Mouse (Mus musculus) embryonic facial prominence, embryonic 12.5 days (tissue): ENCODE measurements around the gene Gm28041. TPM values are rescaled to one million over a fixed set of nuclear protein-coding genes. Genes with fewer than 3 reads are reported as not detected.

ENCODE experiments used
- ATAC-seq: fragments of 200-750 bp; cut with Nextera tagmentation; 2 replicates; pipeline ENCODE4 v1.8.0; 2017; ENCODE audit not compliant: insufficient number of reproducible peaks, insufficient read depth, low FRiP score, low TSS enrichment
- H3K27ac ChIP-seq: fragments of 300-500 bp; sonication (generic); 2 replicates; pipeline ENCODE4 v1.5.1; 2016; ENCODE audit warnings: mild to moderate bottlenecking
- H3K27me3 ChIP-seq: fragments of 300-500 bp; sonication (generic); 2 replicates; pipeline ENCODE4 v1.6.1; 2016; ENCODE audit warnings: mild to moderate bottlenecking, moderate library complexity
- H3K36me3 ChIP-seq: fragments of 300-500 bp; sonication (generic); 2 replicates; pipeline ENCODE4 v1.6.1; 2016; ENCODE audit warnings: mild to moderate bottlenecking
- H3K4me1 ChIP-seq: fragments of 300-500 bp; sonication (generic); 2 replicates; pipeline ENCODE4 v1.6.1; 2016
- H3K4me2 ChIP-seq: fragments of 300-500 bp; sonication (generic); replicated peaks from 2 replicates; pipeline ENCODE4 v1.6.1; 2016; ENCODE audit warnings: mild to moderate bottlenecking, moderate library complexity
- H3K4me3 ChIP-seq: fragments of 300-500 bp; sonication (generic); 2 replicates; pipeline ENCODE4 v1.5.1; 2016; ENCODE audit warnings: mild to moderate bottlenecking
- H3K9ac ChIP-seq: fragments of 300-500 bp; sonication (generic); 2 replicates; pipeline ENCODE4 v1.6.1; 2016; ENCODE audit warnings: mild to moderate bottlenecking, moderate library complexity
- H3K9me3 ChIP-seq: fragments of 300-500 bp; sonication (generic); 2 replicates; pipeline ENCODE4 v1.6.1; 2016; ENCODE audit warnings: mild to moderate bottlenecking, moderate library complexity
- WGBS: fragments of 180-500 bp; shearing (Covaris S2); methylation state at CpG from one replicate; pipeline ENCODE4 v1.1.7; 2016; 5-methylcytosine and 5-hydroxymethylcytosine counted together
- polyA plus RNA-seq: library from polyadenylated mRNA; unstranded; fragments of >200 nt; fragmentation: Nextera tagmentation; extraction: Ambion mirVana; gene quantifications from 2 replicates; pipeline ENCODE4 v1.2.1, GENCODE M21; 2016

The Gm28041 gene
- polyA plus RNA-seq, 1 experiment from 2014 or later: 0.67 TPM

GRCm38 (mm10) chr13:67343422-67343821, 32.1 kb downstream of the Gm28041 start:
- whole genome bisulfite sequencing: 89% methylated on average over 2 of the region's 2 CpGs
- no peak for ATAC-seq
- H3K36me3 ChIP-seq: 0 out of 2 replicates have a peak, but pooled peaks cover 5% of the 10 kb centered on the region
- H3K27ac ChIP-seq: no peak overlapping the region
- H3K9ac ChIP-seq: no peak overlapping the region
- H3K4me3 ChIP-seq: no peak overlapping the region
- no peak overlapping the region for H3K4me2 ChIP-seq
- no peaks in the 10 kb centered on the region for H3K9me3 ChIP-seq
- H3K4me1 ChIP-seq: no peaks in the 10 kb centered on the region
- H3K27me3 ChIP-seq: no peaks in the 10 kb centered on the region

DNA sequence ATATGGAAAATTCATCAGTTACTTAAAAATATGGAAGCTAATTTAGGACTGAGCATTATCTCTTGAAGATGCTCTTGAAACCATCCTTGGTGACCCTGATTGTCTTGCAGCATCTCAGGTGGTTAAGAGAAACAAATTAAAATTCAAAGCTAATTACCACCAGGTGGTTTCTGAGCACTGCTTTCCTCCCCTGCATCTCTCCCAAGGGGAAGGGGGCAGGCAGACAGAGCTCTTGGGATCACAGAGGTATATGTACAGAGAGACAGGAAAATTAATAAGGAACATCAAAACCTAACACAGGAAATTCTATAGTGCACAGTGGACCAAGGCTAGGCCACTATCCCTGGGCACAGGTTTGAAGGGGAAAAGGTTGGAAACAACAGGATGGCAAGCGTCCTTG, 42.7 kb downstream of the Gm28041 start:
- 0 out of 2 replicates have a peak overlapping the region, but pooled peaks have one; percentile 41 for H3K27ac ChIP-seq
- ATAC-seq: no peak
- WGBS: 59% methylated on average over 1 of the region's 1 CpGs
- no peaks in the 10 kb centered on the region for H3K36me3 ChIP-seq
- peak overlapping the region; percentile 56 for H3K4me3 ChIP-seq
- peak overlapping the region; percentile 68 for H3K4me2 ChIP-seq
- no peaks in the 10 kb centered on the region for H3K27me3 ChIP-seq
- peak overlapping the region; percentile 61; the same call in 1 of the 2 replicates for H3K9ac ChIP-seq
- H3K4me1 ChIP-seq: no peaks in the 10 kb centered on the region
- no peaks in the 10 kb centered on the region for H3K9me3 ChIP-seq

DNA sequence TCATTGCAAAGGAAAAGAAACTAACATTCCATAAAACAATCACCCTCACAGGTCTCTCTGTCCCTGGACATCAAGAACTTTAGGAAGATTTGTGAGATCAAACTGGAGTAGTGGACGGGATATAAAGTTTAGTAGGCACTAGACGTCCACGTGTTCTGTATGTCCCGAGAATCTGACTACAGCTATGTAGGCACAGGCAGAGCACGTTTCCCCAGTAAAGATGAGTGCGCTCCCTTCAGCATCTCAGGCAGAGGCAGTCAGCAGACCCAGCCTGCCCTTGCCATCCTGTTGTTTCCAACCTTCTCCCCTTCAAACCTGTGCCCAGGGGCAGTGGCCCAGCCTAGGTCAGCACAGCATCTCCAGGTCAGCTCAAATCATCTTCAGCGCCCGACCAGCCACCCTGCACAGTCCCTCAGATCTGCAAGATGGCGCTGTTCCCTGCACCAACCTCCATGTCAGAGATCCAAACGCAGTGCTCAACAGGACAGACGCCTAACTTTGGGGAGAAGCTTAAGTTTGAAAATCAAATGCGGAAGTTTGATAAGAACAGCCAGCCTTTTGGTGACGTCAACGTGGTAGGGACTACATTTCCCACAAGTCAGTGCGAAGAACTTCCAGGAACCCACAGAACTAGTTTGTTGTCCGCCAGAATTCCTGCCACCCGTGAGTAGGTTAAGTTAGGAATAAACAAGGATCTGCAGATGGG, 43.4 kb downstream of the Gm28041 start, which contains the start of gene Zfp595:
Gene Zfp595 (minus strand): TSS at position 552 of the 706 bp plus-strand sequence.
- H3K4me2 ChIP-seq: peak within 1 kb of the TSS; percentile 68
- WGBS: 17% methylated on average over 17 of the region's 17 CpGs
- H3K4me3 ChIP-seq: peak within 1 kb of the TSS; percentile 56
- peak within 1 kb of the TSS; percentile 41; the same call in 1 of the 2 replicates for H3K27ac ChIP-seq
- no peaks in the 10 kb centered on the region for H3K9me3 ChIP-seq
- H3K36me3 ChIP-seq: no peaks in the 10 kb centered on the region
- H3K27me3 ChIP-seq: no peaks in the 10 kb centered on the region
- no peaks in the 10 kb centered on the region for H3K4me1 ChIP-seq
- peak; percentile 86 for ATAC-seq
- peak within 1 kb of the TSS; percentile 61 for H3K9ac ChIP-seq

GRCm38 (mm10) chr13:67306718-67307117, 68.8 kb downstream of the Gm28041 start:
- 33% methylated on average over 5 of the region's 5 CpGs for WGBS
- no peak overlapping the region for H3K27ac ChIP-seq

GRCm38 (mm10) chr13:67305822-67306672, 69.5 kb downstream of the Gm28041 start, which contains the start of gene Zfp457:
Gene Zfp457 (minus strand): TSS chr13:67306485.
- peak; percentile 98 for ATAC-seq
- Histone ChIP-seq H3K9me3 (no peaks in the 10 kb centered on the region), H3K9ac (peak within 1 kb of the TSS; percentile 84), H3K4me2 (peak within 1 kb of the TSS; percentile 91), H3K27ac (no peak within 1 kb of the TSS), H3K4me1 (no peaks in the 10 kb centered on the region), H3K4me3 (peak within 1 kb of the TSS; percentile 72), H3K36me3 (no peaks in the 10 kb centered on the region), H3K27me3 (no peaks in the 10 kb centered on the region)
- WGBS: 12% methylated on average over 16 of the region's 16 CpGs

More at GRCm38 (mm10) chr13:67306718-67307117, 68.8 kb downstream of the Gm28041 start:
- Histone ChIP-seq H3K4me1 (no peaks in the 10 kb centered on the region), H3K9ac (no peak overlapping the region; the same call in 1 of the 2 replicates), H3K4me3 (peak overlapping the region; percentile 72), H3K9me3 (no peaks in the 10 kb centered on the region), H3K27me3 (no peaks in the 10 kb centered on the region), H3K36me3 (no peaks in the 10 kb centered on the region), H3K4me2 (peak overlapping the region; percentile 91)
- peak; percentile 52; the same call in 1 of the 2 replicates for ATAC-seq

Other genes starting within 250 kb of the Gm28041 start
- gene Rsl1, start 202.6 kb downstream of the Gm28041 start, polyA plus RNA-seq: 6.8 and 7.8 TPM in 2 replicates
- 1.9 and 3.0 TPM in 2 replicates for gene Zfp455, start 181.2 kb downstream of the Gm28041 start, polyA plus RNA-seq
- gene Zfp458, start 97.3 kb downstream of the Gm28041 start, polyA plus RNA-seq: 1.9 and 2.4 TPM in 2 replicates
- gene Zfp457, start 69.2 kb downstream of the Gm28041 start, polyA plus RNA-seq: 0.55 and 0.87 TPM in 2 replicates
- 2.5 and 2.9 TPM in 2 replicates for gene Zfp595, start 43.2 kb downstream of the Gm28041 start, polyA plus RNA-seq
- gene Gm28044, start 15.2 kb downstream of the Gm28041 start, polyA plus RNA-seq: not detected in 2 replicates
- 0.94 and 0.96 TPM in 2 replicates for gene Zfp953, start 15.1 kb downstream of the Gm28041 start, polyA plus RNA-seq
- gene Zfp456, start 77 bp upstream of the Gm28041 start, polyA plus RNA-seq: 1.5 TPM in 2 replicates
- 4.9 and 6.6 TPM in 2 replicates for gene Zfp429, start 24.1 kb upstream of the Gm28041 start, polyA plus RNA-seq
- 1.0 and 1.1 TPM in 2 replicates for gene Zfp459, start 45.7 kb upstream of the Gm28041 start, polyA plus RNA-seq
- gene Zfp874a, start 75.9 kb upstream of the Gm28041 start, polyA plus RNA-seq: 9.5 and 10.4 TPM in 2 replicates
- gene Zfp874b, start 108.5 kb upstream of the Gm28041 start, polyA plus RNA-seq: 2.9 and 3.8 TPM in 2 replicates
- gene Zfp58, start 124.8 kb upstream of the Gm28041 start, polyA plus RNA-seq: 22.5 and 24.0 TPM in 2 replicates
- gene Gm26965, start 150.4 kb upstream of the Gm28041 start, polyA plus RNA-seq: not detected in 2 replicates
- 25.0 and 25.2 TPM in 2 replicates for gene Zfp87, start 150.4 kb upstream of the Gm28041 start, polyA plus RNA-seq
- 16.9 and 17.0 TPM in 2 replicates for gene Zfp748, start 178.1 kb upstream of the Gm28041 start, polyA plus RNA-seq
- 5.3 TPM in 2 replicates for gene Zfp729b, start 234.0 kb upstream of the Gm28041 start, polyA plus RNA-seq